Mouse (Mus musculus): ENCODE measurements around the gene Rad23a.

DNA sequence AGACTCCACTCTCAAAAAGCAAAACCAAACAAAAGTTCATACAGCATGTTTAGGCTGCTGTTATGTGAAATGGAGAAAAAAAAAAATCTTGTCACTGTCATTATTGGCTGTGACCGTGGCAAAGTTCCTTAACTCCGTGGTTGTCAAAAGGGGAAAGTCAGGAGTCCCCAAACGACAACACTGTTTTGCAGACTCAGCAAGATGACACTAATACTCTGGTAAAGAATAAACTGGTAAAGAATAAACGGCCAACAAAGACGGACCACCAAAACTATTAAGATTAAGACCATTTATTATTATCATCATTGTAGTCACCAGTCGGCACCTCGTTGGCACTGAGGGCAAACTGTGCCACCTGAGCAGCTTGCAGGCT is 604 bp downstream of the Rad23a start:
- no peak for TF ChIP-seq POLR2A (IDR thresholded peaks at IDR 0.05; ENCODE audit: insufficient read depth, low read length)
- TF ChIP-seq CTCF (IDR thresholded peaks at IDR 0.05; ENCODE audit: low read depth, low read length) = no peak
- TF ChIP-seq EP300 (IDR thresholded peaks at IDR 0.05; ENCODE audit: insufficient read depth, low read depth, low read length) = no peak

All from ES-Bruce4 (cell line).